Mouse (Mus musculus) erythroblast, embryonic 14.5 days (primary cell): ENCODE measurements around the gene St3gal4.

Experiments used
- GATA1 ChIP-seq: IDR thresholded peaks from 2 replicates; pipeline ENCODE4 v1.6.1; 2012; ENCODE audit warnings: low read length, inconsistent platforms, mixed read lengths
- TAL1 ChIP-seq: IDR thresholded peaks from 3 replicates; pipeline ENCODE4 v1.6.1; 2012; ENCODE audit warnings: low read length, inconsistent platforms, mixed read lengths

GRCm38 (mm10) chr9:35021744-35022143, 97.3 kb downstream of the St3gal4 start:
- no peak for TF ChIP-seq GATA1
- TF ChIP-seq TAL1: no peak
